Mouse (Mus musculus): ENCODE data around the gene Prr5. TPM values are rescaled to one million over a fixed set of nuclear protein-coding genes. Genes with fewer than 3 reads are reported as not detected.
"Not testable (repeated sequence)": the region's sequence is repeated elsewhere in the genome, so short reads cannot be mapped to it uniquely, and the experiment has no call there.

The Prr5 gene
- total and polyA plus RNA-seq, 2 experiments from 2014 or later: 6.5 to 7.3 TPM

DNA sequence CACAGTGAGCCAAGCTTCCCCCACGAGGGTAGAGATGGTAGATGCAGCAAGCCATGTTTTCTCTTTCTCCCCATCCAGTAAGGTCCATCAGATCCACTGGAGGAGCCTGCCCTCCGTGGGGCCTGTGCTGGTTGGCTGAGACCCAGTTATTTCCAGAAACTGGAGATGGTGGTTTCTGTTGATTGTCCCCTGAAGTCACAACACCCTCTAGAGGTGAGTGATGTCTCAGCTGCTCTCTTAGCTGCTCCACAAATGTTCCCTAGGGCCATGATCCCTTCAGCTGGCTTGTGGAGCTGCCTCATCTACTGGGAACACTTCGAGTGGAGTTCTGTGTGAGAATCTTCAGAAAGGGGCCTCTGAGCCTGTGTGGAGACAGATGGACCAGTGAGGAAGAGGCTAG, 49.4 kb downstream of the Prr5 start:
- Histone ChIP-seq H3K4me1 (ENCODE audit: control insufficient read depth, insufficient read depth) (peaks cover 11% of the 10 kb centered on the region; the same call in 1 of the 2 replicates), H3K27ac (ENCODE audit: low read depth) (no peak overlapping the region), H3K27me3 (ENCODE audit: control insufficient read depth, insufficient read depth, low read length) (no peaks in the 10 kb centered on the region), H3K4me2 (ENCODE audit: low read depth, low read length) (no peak overlapping the region), H3K36me3 (replicated peaks; ENCODE audit: control insufficient read depth, insufficient read depth, low read length) (no peaks in the 10 kb centered on the region), H3K4me3 (ENCODE audit: low read depth, low read length) (no peak overlapping the region), H3K9me3 (replicated peaks; ENCODE audit: control insufficient read depth, low read length) (no peaks in the 10 kb centered on the region), H3K9ac (replicated peaks; ENCODE audit: low read depth, low read length) (no peak overlapping the region)
- 53% methylated on average over 3 of the region's 3 CpGs for WGBS
- DNase-seq (ENCODE audit: low spot score) (no peak), ATAC-seq (ENCODE audit: insufficient read depth, low read depth) (no peak)
- TF ChIP-seq CTCF (IDR thresholded peaks at IDR 0.05; ENCODE audit: low read depth) (no peak), EP300 (IDR thresholded peaks at IDR 0.05; ENCODE audit: low read depth) (no peak)

DNA sequence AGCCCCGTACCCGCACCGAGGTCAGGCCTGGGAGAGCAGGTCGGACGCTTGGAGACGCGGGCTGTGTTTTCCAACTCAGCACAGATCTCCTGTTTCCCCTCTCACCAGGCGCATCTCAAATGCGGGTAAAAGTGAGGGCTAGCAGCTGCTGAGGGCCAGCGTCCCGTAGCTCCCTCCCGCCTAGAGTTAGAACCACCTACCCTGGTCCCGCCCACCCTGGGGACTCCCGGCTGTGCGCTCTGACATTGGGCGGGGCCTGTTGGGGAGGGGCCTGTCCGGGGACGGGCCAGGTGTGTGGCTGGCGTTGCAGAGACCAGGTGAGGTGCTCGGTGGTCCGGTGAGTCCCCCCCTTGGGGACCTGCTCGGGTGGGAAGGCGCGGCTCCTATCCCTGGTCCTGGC, 50.4 kb downstream of the Prr5 start, which contains the start of gene Arhgap8:
TSS of gene Arhgap8 (plus strand) at position 262 of the 400 bp plus-strand sequence.
- WGBS: 6% methylated on average over 24 of the region's 24 CpGs
- Histone ChIP-seq H3K27me3 (ENCODE audit: control insufficient read depth, insufficient read depth, low read length) (no peaks in the 10 kb centered on the region), H3K9ac (replicated peaks; ENCODE audit: low read depth, low read length) (peak within 1 kb of the TSS; percentile 35; the same call in 1 of the 2 replicates), H3K36me3 (replicated peaks; ENCODE audit: control insufficient read depth, insufficient read depth, low read length) (no peaks in the 10 kb centered on the region), H3K4me1 (ENCODE audit: control insufficient read depth, insufficient read depth) (peaks cover 9% of the 10 kb centered on the region; the same call in 1 of the 2 replicates), H3K27ac (ENCODE audit: low read depth) (peak within 1 kb of the TSS; percentile 5; the same call in 1 of the 2 replicates), H3K9me3 (replicated peaks; ENCODE audit: control insufficient read depth, low read length) (no peaks in the 10 kb centered on the region), H3K4me3 (ENCODE audit: low read depth, low read length) (peak within 1 kb of the TSS; percentile 49), H3K4me2 (ENCODE audit: low read depth, low read length) (peak within 1 kb of the TSS; percentile 73)
- DNase-seq (ENCODE audit: low spot score): peak; percentile 28
- ATAC-seq (ENCODE audit: insufficient read depth, low read depth): peak; percentile 51; the same call in 1 of the 2 replicates
- TF ChIP-seq EP300 (IDR thresholded peaks at IDR 0.05; ENCODE audit: low read depth): no peak
- no peak for TF ChIP-seq CTCF (IDR thresholded peaks at IDR 0.05; ENCODE audit: low read depth)

DNA sequence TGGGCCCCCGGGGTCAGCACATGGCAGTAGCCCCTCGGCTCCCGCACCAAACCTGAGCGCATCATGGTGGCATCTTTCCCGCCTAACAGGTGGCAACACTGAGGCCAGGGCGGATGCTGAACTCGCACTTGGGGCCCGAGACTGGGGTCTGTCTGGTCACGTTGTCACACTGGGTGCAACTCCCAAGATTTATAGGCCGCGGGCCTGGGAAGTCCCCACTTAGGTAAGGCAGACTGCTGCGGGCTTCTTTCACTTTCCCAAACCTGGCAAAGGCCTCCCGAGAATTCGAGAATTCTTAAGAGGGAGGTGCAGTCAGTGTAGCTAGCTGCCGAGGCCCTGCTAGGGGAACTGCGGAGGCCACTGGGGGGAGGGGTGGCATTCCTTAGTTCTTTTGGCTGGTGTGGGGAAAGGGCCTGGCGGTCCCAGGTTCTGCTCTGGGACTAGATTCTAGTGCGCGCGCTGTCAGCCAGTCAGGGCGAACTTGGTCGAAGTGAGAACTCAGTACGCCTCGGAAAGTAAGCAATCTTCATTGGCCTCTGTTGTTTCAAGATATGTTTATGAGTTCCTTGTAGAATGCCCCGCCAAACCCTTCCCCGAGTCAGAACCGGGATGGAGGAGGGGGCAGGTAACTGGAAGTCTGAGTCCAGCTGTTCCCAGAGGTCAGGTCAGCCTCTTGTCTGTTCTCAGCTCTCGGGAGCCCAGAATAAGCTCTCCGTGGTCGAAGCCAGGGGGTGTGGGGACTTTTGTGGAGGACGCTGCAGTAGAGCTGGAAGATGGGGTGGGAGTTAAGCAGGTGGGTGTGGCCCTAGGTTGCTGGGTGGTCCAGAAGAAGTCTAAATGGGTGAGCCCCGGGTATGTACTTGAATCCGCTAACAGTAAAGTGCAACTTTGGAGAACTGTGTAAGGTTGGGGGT, 51.1 kb downstream of the Prr5 start:
- 8% methylated on average over 33 of the region's 33 CpGs for WGBS
- TF ChIP-seq EP300 (IDR thresholded peaks at IDR 0.05; ENCODE audit: low read depth) (no peak), CTCF (IDR thresholded peaks at IDR 0.05; ENCODE audit: low read depth) (no peak)
- Histone ChIP-seq H3K27ac (ENCODE audit: low read depth) (peak overlapping the region; percentile 5; the same call in 1 of the 2 replicates), H3K4me3 (ENCODE audit: low read depth, low read length) (peak overlapping the region; percentile 49), H3K27me3 (ENCODE audit: control insufficient read depth, insufficient read depth, low read length) (no peaks in the 10 kb centered on the region), H3K9ac (replicated peaks; ENCODE audit: low read depth, low read length) (peak overlapping the region; percentile 35; the same call in 1 of the 2 replicates), H3K36me3 (replicated peaks; ENCODE audit: control insufficient read depth, insufficient read depth, low read length) (no peaks in the 10 kb centered on the region), H3K4me2 (ENCODE audit: low read depth, low read length) (peak overlapping the region; percentile 73), H3K4me1 (ENCODE audit: control insufficient read depth, insufficient read depth) (peaks cover 9% of the 10 kb centered on the region; the same call in 1 of the 2 replicates), H3K9me3 (replicated peaks; ENCODE audit: control insufficient read depth, low read length) (no peaks in the 10 kb centered on the region)
- DNase-seq (ENCODE audit: low spot score) (peak; percentile 57), ATAC-seq (ENCODE audit: insufficient read depth, low read depth) (peak; percentile 59; the same call in 1 of the 2 replicates)

DNA sequence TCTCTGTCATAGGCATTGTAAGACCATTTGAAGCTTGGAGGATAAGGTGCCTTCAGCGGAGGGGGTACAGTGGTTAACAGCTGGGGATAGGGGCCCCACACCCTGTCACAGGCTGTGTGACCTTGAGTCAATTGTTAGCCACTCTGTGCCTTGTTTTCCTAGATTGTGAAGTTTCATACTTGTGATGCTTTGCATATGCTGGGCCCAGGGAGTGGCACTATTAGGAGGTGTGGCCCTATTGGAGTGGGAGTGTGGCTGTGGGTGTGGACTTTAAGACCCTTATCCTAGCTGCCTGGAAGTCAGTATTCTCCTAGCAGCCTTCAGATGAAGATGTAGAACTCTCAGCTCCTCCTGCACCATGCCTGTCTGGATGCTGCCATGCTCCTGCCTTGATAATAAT, 54.2 kb downstream of the Prr5 start:
- 95% methylated on average over 1 of the region's 1 CpGs for WGBS
- H3K27ac ChIP-seq (ENCODE audit: low read depth); H3K9me3 ChIP-seq (replicated peaks; ENCODE audit: control insufficient read depth, low read length); H3K4me2 ChIP-seq (ENCODE audit: low read depth, low read length); H3K4me1 ChIP-seq (ENCODE audit: control insufficient read depth, insufficient read depth); H3K36me3 ChIP-seq (replicated peaks; ENCODE audit: control insufficient read depth, insufficient read depth, low read length); ATAC-seq (ENCODE audit: insufficient read depth, low read depth); H3K27me3 ChIP-seq (ENCODE audit: control insufficient read depth, insufficient read depth, low read length); H3K9ac ChIP-seq (replicated peaks; ENCODE audit: low read depth, low read length); DNase-seq (ENCODE audit: low spot score); H3K4me3 ChIP-seq (ENCODE audit: low read depth, low read length): not testable (repeated sequence)

DNA sequence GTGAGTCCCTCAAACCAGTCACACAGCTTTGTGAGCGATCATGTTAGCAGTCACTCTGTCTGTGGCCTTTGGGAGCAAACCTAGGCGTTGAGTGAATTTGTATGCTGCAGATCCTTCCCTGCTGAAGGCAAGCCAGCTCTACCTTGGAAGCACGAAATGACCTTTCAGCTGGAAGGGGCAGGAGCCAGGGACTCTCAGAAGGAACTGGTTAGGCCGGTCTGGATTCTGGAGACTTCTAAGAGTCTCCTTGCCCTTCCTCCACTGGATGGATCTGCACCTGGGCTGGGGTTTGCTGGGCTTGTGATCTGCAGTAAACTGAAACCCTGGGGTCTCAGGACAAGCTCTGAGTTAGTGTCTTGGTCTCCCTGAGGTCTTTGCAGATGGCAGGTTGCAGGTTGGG, 54.8 kb downstream of the Prr5 start:
- Histone ChIP-seq H3K27me3 (ENCODE audit: control insufficient read depth, insufficient read depth, low read length) (no peaks in the 10 kb centered on the region), H3K4me1 (ENCODE audit: control insufficient read depth, insufficient read depth) (peaks cover 9% of the 10 kb centered on the region; the same call in 1 of the 2 replicates), H3K36me3 (replicated peaks; ENCODE audit: control insufficient read depth, insufficient read depth, low read length) (no peaks in the 10 kb centered on the region), H3K4me3 (ENCODE audit: low read depth, low read length) (no peak overlapping the region), H3K4me2 (ENCODE audit: low read depth, low read length) (no peak overlapping the region), H3K9ac (replicated peaks; ENCODE audit: low read depth, low read length) (no peak overlapping the region), H3K9me3 (replicated peaks; ENCODE audit: control insufficient read depth, low read length) (no peaks in the 10 kb centered on the region), H3K27ac (ENCODE audit: low read depth) (no peak overlapping the region)
- no peak for DNase-seq (ENCODE audit: low spot score)
- ATAC-seq (ENCODE audit: insufficient read depth, low read depth): no peak
- WGBS: 63% methylated on average over 4 of the region's 4 CpGs
- TF ChIP-seq CTCF (IDR thresholded peaks at IDR 0.05; ENCODE audit: low read depth) (no peak), EP300 (IDR thresholded peaks at IDR 0.05; ENCODE audit: low read depth) (no peak)
